Mouse (Mus musculus) lung, embryonic 14.5 days (tissue): ENCODE measurements at regions not wholly inside any gene's neighbourhood (a gene's known extent, or its start where the extent isn't known, plus 50 kb on each side); places are given as distances from the start of the nearest gene placed in this dataset.

ENCODE experiments used
- ATAC-seq: fragments of 200-750 bp; cut with Nextera tagmentation; 2 replicates; pipeline ENCODE4 v1.8.0; 2017; ENCODE audit warnings: mild to moderate bottlenecking, moderate TSS enrichment, moderate library complexity; ENCODE audit not compliant: insufficient read depth
- DNase-seq: peaks from one replicate; pipeline ENCODE4 v3.0.0-alpha.2; 2015
- H3K27ac ChIP-seq: fragments of 300-500 bp; sonication (generic); 2 replicates; pipeline ENCODE4 v1.5.1; 2014; ENCODE audit warnings: low read depth, mild to moderate bottlenecking, moderate library complexity
- H3K27me3 ChIP-seq: fragments of 300-500 bp; sonication (generic); 2 replicates; pipeline ENCODE4 v1.6.1; 2014; ENCODE audit warnings: low read length, control low read depth; ENCODE audit not compliant: insufficient read depth
- H3K36me3 ChIP-seq: fragments of 300-500 bp; sonication (generic); 2 replicates; pipeline ENCODE4 v1.6.1; 2014; ENCODE audit warnings: control low read depth; ENCODE audit not compliant: insufficient read depth
- H3K4me1 ChIP-seq: fragments of 300-500 bp; sonication (generic); 2 replicates; pipeline ENCODE4 v1.6.1; 2014; ENCODE audit warnings: antibody characterized with exemption, control low read depth; ENCODE audit not compliant: insufficient read depth
- H3K4me2 ChIP-seq: fragments of 300-500 bp; sonication (generic); 2 replicates; pipeline ENCODE4 v1.6.1; 2014; ENCODE audit warnings: mild to moderate bottlenecking
- H3K4me3 ChIP-seq: fragments of 300-500 bp; sonication (generic); 2 replicates; pipeline ENCODE4 v1.5.1; 2014; ENCODE audit warnings: low read depth, low read length
- H3K9ac ChIP-seq: fragments of 300-500 bp; sonication (generic); 2 replicates; pipeline ENCODE4 v1.6.1; 2014
- H3K9me3 ChIP-seq: fragments of 300-500 bp; sonication (generic); 2 replicates; pipeline ENCODE4 v1.6.1; 2016; ENCODE audit warnings: low read depth, low read length, control low read depth
- CTCF ChIP-seq: IDR thresholded peaks from 2 replicates; pipeline ENCODE4 v1.5.1; 2016; ENCODE audit warnings: antibody characterized with exemption, low read depth
- WGBS: fragments of 180-500 bp; shearing (Covaris S2); extraction: QIAGEN DNeasy Blood & Tissue Kit; methylation state at CpG from one replicate; pipeline ENCODE4 v1.1.7; 2014; 5-methylcytosine and 5-hydroxymethylcytosine counted together

GRCm38 (mm10) chr17:4461541-4461940 lies 532.6 kb upstream of the Arid1b start:
- 71% methylated on average over 2 of the region's 2 CpGs for WGBS
- Histone ChIP-seq H3K9me3 (no peaks in the 10 kb centered on the region), H3K4me1 (peaks cover 3% of the 10 kb centered on the region; the same call in 1 of the 2 replicates), H3K27ac (no peak overlapping the region), H3K27me3 (no peaks in the 10 kb centered on the region), H3K36me3 (no peaks in the 10 kb centered on the region), H3K4me2 (no peak overlapping the region), H3K9ac (no peak overlapping the region), H3K4me3 (no peak overlapping the region)
- no peak for ATAC-seq
- peak; percentile 7 for DNase-seq
- no peak for TF ChIP-seq CTCF

DNA sequence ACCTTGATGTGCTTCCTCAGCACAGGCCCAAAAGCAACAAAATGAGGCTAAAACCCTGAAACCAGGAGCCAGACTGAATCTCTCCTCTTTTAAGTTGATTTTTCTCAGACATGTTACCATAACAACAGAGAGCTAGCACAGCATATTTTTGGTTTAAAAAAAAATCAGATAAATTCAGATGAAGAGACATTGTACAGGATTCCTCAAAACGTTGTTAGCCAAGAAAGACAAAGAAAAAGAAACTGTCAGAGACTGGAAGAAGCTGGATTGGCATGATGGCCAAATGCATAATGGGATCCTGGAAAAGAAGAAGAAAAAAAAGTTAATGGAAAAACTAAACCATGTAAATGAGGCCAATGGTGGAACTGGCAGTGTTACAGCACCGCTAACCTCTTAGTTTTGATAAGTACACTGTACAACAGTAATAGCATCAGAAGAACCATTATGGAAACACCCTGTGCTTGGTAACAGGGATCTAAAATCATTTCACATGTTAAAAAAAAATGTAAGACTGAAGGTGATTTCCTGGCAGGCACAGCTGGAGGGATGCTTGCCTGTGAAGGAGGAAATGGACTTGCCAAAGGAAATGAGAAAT lies 529.7 kb upstream of the Arid1b start:
- Histone ChIP-seq H3K36me3 (no peaks in the 10 kb centered on the region), H3K27ac (peak overlapping the region; percentile 63; the same call in 1 of the 2 replicates), H3K27me3 (no peaks in the 10 kb centered on the region), H3K4me2 (no peak overlapping the region), H3K9ac (no peak overlapping the region), H3K9me3 (no peaks in the 10 kb centered on the region), H3K4me3 (no peak overlapping the region), H3K4me1 (peaks cover 3% of the 10 kb centered on the region; the same call in 1 of the 2 replicates)
- peak; percentile 68 for DNase-seq
- TF ChIP-seq CTCF, result no peak
- 0 out of 2 replicates have a peak, but pooled peaks have one; percentile 49 for ATAC-seq
- WGBS, result 32% methylated on average over 2 of the region's 2 CpGs

DNA sequence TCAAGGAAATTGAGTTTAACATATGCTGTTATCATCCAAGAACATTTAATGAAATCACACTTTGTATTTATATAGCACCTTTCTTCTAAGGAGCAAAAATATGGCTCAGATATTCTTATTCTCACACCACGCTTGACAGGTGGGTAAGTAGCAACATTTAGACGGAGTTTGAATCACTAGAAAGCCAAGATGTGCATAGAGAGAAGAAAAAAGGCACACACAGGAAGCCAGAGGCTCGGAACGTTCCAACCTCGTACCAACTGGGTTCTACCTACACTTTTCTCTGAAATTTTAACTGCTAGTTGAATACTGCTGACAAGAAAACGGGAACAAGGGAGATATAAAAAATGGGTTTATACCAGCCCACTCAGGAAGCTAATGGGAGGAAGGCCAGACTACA lies 528.4 kb upstream of the Arid1b start:
- H3K36me3 ChIP-seq, result no peaks in the 10 kb centered on the region
- no peak for TF ChIP-seq CTCF
- peaks cover 3% of the 10 kb centered on the region; the same call in 1 of the 2 replicates for H3K4me1 ChIP-seq
- no peak overlapping the region for H3K27ac ChIP-seq
- H3K4me2 ChIP-seq, result no peak overlapping the region
- H3K9me3 ChIP-seq, result no peaks in the 10 kb centered on the region
- H3K4me3 ChIP-seq, result no peak overlapping the region
- no peaks in the 10 kb centered on the region for H3K27me3 ChIP-seq
- ATAC-seq (no peak), DNase-seq (no peak)
- WGBS, result 85% methylated on average over 6 of the region's 6 CpGs
- H3K9ac ChIP-seq, result no peak overlapping the region

GRCm38 (mm10) chr17:4472412-4472811 lies 521.7 kb upstream of the Arid1b start:
- WGBS, result 71% methylated on average over 5 of the region's 5 CpGs

DNA sequence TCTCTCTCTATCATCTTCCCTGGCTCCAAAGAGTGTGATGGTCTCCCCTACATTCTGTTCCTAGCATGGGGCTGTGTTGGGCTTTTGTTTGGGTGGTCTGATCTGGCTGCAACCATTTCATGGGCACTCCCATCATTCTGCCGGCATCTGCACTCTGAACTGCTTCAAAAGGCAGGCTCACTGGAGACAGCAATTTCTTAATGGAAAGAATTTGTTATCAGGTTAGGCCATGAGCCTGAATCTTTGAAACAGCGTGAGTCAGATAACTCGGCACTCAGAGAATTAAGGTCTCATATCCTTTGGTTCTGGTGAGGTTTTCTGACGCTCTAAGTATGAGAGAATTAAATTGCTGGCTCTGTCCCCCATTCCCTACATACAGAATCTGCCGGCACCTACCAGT lies 519.8 kb upstream of the Arid1b start:
- ATAC-seq, result no peak
- WGBS, result 77% methylated on average over 5 of the region's 5 CpGs
- no peak overlapping the region for H3K4me2 ChIP-seq
- no peak overlapping the region for H3K9ac ChIP-seq
- no peaks in the 10 kb centered on the region for H3K36me3 ChIP-seq
- no peak overlapping the region for H3K27ac ChIP-seq
- no peak for DNase-seq
- no peak for TF ChIP-seq CTCF
- H3K4me1 ChIP-seq, result no peaks in the 10 kb centered on the region
- no peaks in the 10 kb centered on the region for H3K9me3 ChIP-seq
- no peak overlapping the region for H3K4me3 ChIP-seq
- no peaks in the 10 kb centered on the region for H3K27me3 ChIP-seq

More at GRCm38 (mm10) chr17:4472412-4472811, 521.7 kb upstream of the Arid1b start:
- H3K4me1 ChIP-seq, result no peaks in the 10 kb centered on the region
- no peak overlapping the region for H3K4me3 ChIP-seq
- TF ChIP-seq CTCF, result no peak
- no peaks in the 10 kb centered on the region for H3K27me3 ChIP-seq
- no peak for DNase-seq
- no peak overlapping the region for H3K4me2 ChIP-seq
- no peaks in the 10 kb centered on the region for H3K36me3 ChIP-seq
- H3K9ac ChIP-seq, result no peak overlapping the region
- no peaks in the 10 kb centered on the region for H3K9me3 ChIP-seq
- ATAC-seq, result no peak
- H3K27ac ChIP-seq, result no peak overlapping the region

DNA sequence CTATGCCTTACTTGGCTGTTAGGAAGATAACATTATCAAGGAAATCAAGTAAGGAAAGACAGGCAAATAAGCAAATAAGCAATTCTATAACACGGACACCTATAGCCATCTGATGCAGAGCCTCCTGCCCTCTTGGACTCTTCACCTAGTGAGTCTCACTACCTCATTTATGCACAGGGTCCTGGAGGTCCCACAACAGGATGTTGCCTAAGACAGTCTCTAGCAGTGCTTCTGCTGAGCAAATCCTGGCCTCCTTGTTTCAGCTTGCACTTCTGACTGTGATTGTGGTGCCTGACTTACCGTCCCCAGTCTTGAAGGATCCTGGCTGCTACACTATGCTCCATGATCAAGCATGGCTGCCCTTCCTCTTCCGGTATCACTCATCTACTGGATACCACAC lies 518.5 kb upstream of the Arid1b start:
- H3K36me3 ChIP-seq, result no peaks in the 10 kb centered on the region
- DNase-seq (no peak), ATAC-seq (no peak)
- no peak overlapping the region for H3K4me2 ChIP-seq
- H3K27ac ChIP-seq, result no peak overlapping the region
- 81% methylated on average over 3 of the region's 3 CpGs for WGBS
- H3K4me3 ChIP-seq, result no peak overlapping the region
- no peaks in the 10 kb centered on the region for H3K9me3 ChIP-seq
- no peak for TF ChIP-seq CTCF
- H3K27me3 ChIP-seq, result no peaks in the 10 kb centered on the region
- no peaks in the 10 kb centered on the region for H3K4me1 ChIP-seq
- no peak overlapping the region for H3K9ac ChIP-seq

DNA sequence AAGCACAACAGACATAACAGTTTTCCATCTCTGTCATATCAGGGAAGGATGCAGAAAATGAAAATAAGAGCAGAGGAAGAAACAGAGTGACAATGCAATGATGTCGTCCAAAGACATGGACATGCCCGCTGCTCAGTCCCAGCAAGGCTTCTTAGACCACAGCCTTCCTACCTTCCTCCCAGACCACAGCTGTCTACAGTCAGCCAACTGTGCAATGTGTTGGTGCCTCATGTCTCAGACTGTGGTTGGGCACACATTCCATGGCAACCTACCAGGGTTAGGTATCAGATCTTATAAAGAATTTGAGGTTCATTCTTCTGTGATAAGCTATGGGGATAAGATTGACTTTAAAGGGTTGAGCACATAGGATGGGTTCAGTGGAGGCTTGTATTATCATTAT lies 499.7 kb upstream of the Arid1b start:
- Histone ChIP-seq H3K27ac (no peak overlapping the region), H3K9ac (no peak overlapping the region), H3K4me1 (no peaks in the 10 kb centered on the region), H3K4me3 (no peak overlapping the region), H3K27me3 (no peaks in the 10 kb centered on the region), H3K36me3 (no peaks in the 10 kb centered on the region), H3K9me3 (no peaks in the 10 kb centered on the region), H3K4me2 (no peak overlapping the region)
- no peak for TF ChIP-seq CTCF
- no peak for DNase-seq
- no peak for ATAC-seq
- WGBS, result 97% methylated on average over 2 of the region's 2 CpGs
